Mouse (Mus musculus) cerebellum, adult 2 months (tissue): ENCODE results near the gene Abcc5.

Source experiments
- CTCF ChIP-seq: fragments of 200-500 bp; IDR thresholded peaks from 2 replicates; pipeline ENCODE4 v1.5.1; 2011; ENCODE audit warnings: low read depth, mild to moderate bottlenecking, control low read depth, low read length, moderate library complexity, borderline replicate concordance; ENCODE audit not compliant: insufficient read depth
- POLR2A ChIP-seq: fragments of 200-500 bp; IDR thresholded peaks from 2 replicates; pipeline ENCODE4 v1.6.1; 2011; ENCODE audit warnings: low read length, control low read depth, borderline replicate concordance; ENCODE audit not compliant: insufficient read depth

GRCm38 (mm10) chr16:20474211-20474610 lies 48.0 kb upstream of the Abcc5 start:
- no peak for TF ChIP-seq CTCF
- no peak for TF ChIP-seq POLR2A
